Comparison of ENCODE assay signal across 23 mouse cellular contexts in genomic region chr9:108798508-108799075, GRCm38 (mm10).
"Had no signal": no experiment of that assay in that cellular context is flagged by ENCODE, and none has a peak within 500 bp of the region (broad histone marks: within the 10 kb centered on the region; RNA-seq: fewer than 3 reads in every experiment).

No protein-coding gene starts in this region.

- ATAC-seq: intestine, postnatal 0 days had no signal

- H3K27me3 ChIP-seq: kidney, embryonic 15.5 days; limb, embryonic 12.5 days; limb, embryonic 15.5 days; liver, embryonic 13.5 days; lung, embryonic 15.5 days; neural tube, embryonic 13.5 days had no signal

- H3K4me3 ChIP-seq: kidney, embryonic 15.5 days; left cerebral cortex, adult 2 months; limb, embryonic 12.5 days; limb, embryonic 15.5 days; liver, embryonic 13.5 days; lung, embryonic 15.5 days; neural tube, embryonic 13.5 days had no signal

- H3K4me2 ChIP-seq: kidney, embryonic 15.5 days; limb, embryonic 12.5 days; limb, embryonic 15.5 days; liver, embryonic 13.5 days; lung, embryonic 15.5 days; midbrain, embryonic 11.5 days; neural tube, embryonic 13.5 days had no signal

- H3K9me3 ChIP-seq: kidney, embryonic 15.5 days; limb, embryonic 12.5 days; limb, embryonic 15.5 days; liver, embryonic 13.5 days; lung, embryonic 15.5 days; neural tube, embryonic 13.5 days had no signal

- H3K9ac ChIP-seq: kidney, embryonic 15.5 days; limb, embryonic 12.5 days; limb, embryonic 15.5 days; liver, embryonic 13.5 days; lung, embryonic 15.5 days; neural tube, embryonic 13.5 days had no signal

- H3K27ac ChIP-seq: kidney, embryonic 15.5 days; limb, embryonic 12.5 days; limb, embryonic 15.5 days; liver, embryonic 13.5 days; lung, embryonic 15.5 days; neural tube, embryonic 13.5 days had no signal

- DNase-seq: kidney, adult 8-10 months; kidney, postnatal 10 days; kidney, postnatal 4 days; layer of hippocampus, postnatal 36 days; left cerebral cortex, postnatal 4 days; liver, embryonic 13.5 days; lung, adult 18-20 months; lung, postnatal 10 days; lung, postnatal 36 days; midbrain, embryonic 14.5 days; retina, postnatal 1 day; right cerebral cortex, postnatal 25 days; thymus, adult 2 months; thymus, postnatal 14 days; thymus, postnatal 4 days had no signal
